Mouse (Mus musculus) small intestine, adult 2 months (tissue): ENCODE measurements around the gene Chst11.

Source experiments
- CTCF ChIP-seq: fragments of 200-500 bp; IDR thresholded peaks from 2 replicates; pipeline ENCODE4 v1.5.1; 2012; ENCODE audit warnings: low read depth, mild to moderate bottlenecking, control low read depth, inconsistent platforms, low read length, moderate library complexity, mixed read lengths; ENCODE audit not compliant: insufficient replicate concordance, insufficient read length; ENCODE audit errors: extremely low read depth
- POLR2A ChIP-seq: fragments of 200-500 bp; IDR thresholded peaks from 2 replicates; pipeline ENCODE4 v1.6.1; 2012; ENCODE audit warnings: low read depth, mild to moderate bottlenecking, control low read depth, inconsistent platforms, low read length, moderate library complexity

DNA sequence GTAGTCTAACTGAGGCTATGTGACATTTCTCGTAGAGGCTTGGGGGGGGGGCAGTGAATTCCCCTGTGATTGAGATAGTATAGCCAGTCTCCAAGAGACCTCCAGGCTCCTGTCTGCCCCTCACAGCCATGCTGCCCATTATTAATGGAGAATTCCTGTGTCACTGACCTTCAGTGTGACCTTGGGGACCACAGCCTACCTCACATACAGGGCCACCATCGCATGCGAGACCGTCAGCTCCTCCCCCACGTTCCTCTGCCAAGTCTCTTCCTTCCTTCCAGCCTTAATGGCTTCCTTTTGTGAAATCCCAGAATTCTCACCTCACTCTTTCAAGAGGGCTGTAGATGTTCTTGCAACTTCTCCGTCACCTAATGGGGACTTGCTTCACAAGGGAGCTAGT lies 184.3 kb downstream of the Chst11 start:
- TF ChIP-seq CTCF (no peak), POLR2A (no peak)
